Mouse (Mus musculus) heart, embryonic 10.5 days (tissue): ENCODE data around the gene Guca2b. TPM values are rescaled to one million over a fixed set of nuclear protein-coding genes. Genes with fewer than 3 reads are reported as not detected.
A peak's percentile ranks its signal among the peaks of the same experiment; 100 is the strongest.
"Not testable (repeated sequence)": the region's sequence is repeated elsewhere in the genome, so short reads cannot be mapped to it uniquely, and the experiment has no call there.

Experiments used
- DNase-seq: peaks from one replicate; pipeline ENCODE4 v3.0.0-alpha.2; 2017; ENCODE audit warnings: low spot score
- H3K27ac ChIP-seq: fragments of 300-500 bp; sonication (generic); 2 replicates; pipeline ENCODE4 v1.5.1; 2016; ENCODE audit warnings: mild to moderate bottlenecking
- H3K27me3 ChIP-seq: fragments of 300-500 bp; sonication (generic); 2 replicates; pipeline ENCODE4 v1.6.1; 2016; ENCODE audit warnings: mild to moderate bottlenecking; ENCODE audit not compliant: poor library complexity, insufficient read depth, severe bottlenecking
- H3K36me3 ChIP-seq: fragments of 300-500 bp; sonication (generic); 2 replicates; pipeline ENCODE4 v1.6.1; 2016; ENCODE audit warnings: mild to moderate bottlenecking, moderate library complexity
- H3K4me1 ChIP-seq: fragments of 300-500 bp; sonication (generic); 2 replicates; pipeline ENCODE4 v1.6.1; 2016; ENCODE audit warnings: mild to moderate bottlenecking
- H3K4me3 ChIP-seq: fragments of 300-500 bp; sonication (generic); 2 replicates; pipeline ENCODE4 v1.5.1; 2016; ENCODE audit warnings: mild to moderate bottlenecking, moderate library complexity
- H3K9me3 ChIP-seq: fragments of 300-500 bp; sonication (generic); 2 replicates; pipeline ENCODE4 v1.6.1; 2016; ENCODE audit warnings: mild to moderate bottlenecking, moderate library complexity
- WGBS: fragments of 180-500 bp; shearing (Covaris S2); methylation state at CpG from one replicate; pipeline ENCODE4 v1.1.7; 2016; 5-methylcytosine and 5-hydroxymethylcytosine counted together
- polyA plus RNA-seq: library from polyadenylated mRNA; unstranded; fragments of >200 nt; fragmentation: Nextera tagmentation; extraction: Ambion mirVana; gene quantifications from 2 replicates; pipeline ENCODE4 v1.2.1, GENCODE M21; 2016

Gene Guca2b
- polyA plus RNA-seq, 1 experiment from 2014 or later, result not detected

- Histone ChIP-seq H3K27me3 (no peaks in the 10 kb centered on the region), H3K4me1 (peaks cover 59% of the 10 kb centered on the region), H3K36me3 (no peaks in the 10 kb centered on the region), H3K9me3 (no peaks in the 10 kb centered on the region), H3K4me3 (no peak overlapping the region), H3K27ac (0 out of 2 replicates have a peak overlapping the region, but pooled peaks have one; percentile 65)
- DNase-seq, result peak; percentile 66
- 82% methylated on average over 6 of the region's 6 CpGs for WGBS
Measured at GRCm38 (mm10) chr4:119637946-119638345, 20.8 kb downstream of the Guca2b start.

GRCm38 (mm10) chr4:119637176-119637845, 21.4 kb downstream of the Guca2b start, which contains the start of gene Guca2a:
Guca2a (plus strand) TSS chr4:119637704.
- H3K4me1 ChIP-seq, result peaks cover 65% of the 10 kb centered on the region
- DNase-seq, result peak; percentile 75
- 67% methylated on average over 4 of the region's 4 CpGs for WGBS
- H3K36me3 ChIP-seq, result no peaks in the 10 kb centered on the region
- H3K27me3 ChIP-seq, result no peaks in the 10 kb centered on the region
- peak within 1 kb of the TSS; percentile 65 for H3K27ac ChIP-seq
- H3K9me3 ChIP-seq, result no peaks in the 10 kb centered on the region
- no peak within 1 kb of the TSS for H3K4me3 ChIP-seq

- Histone ChIP-seq H3K27ac (peak overlapping the region; percentile 65; the same call in 1 of the 2 replicates), H3K4me3 (no peak overlapping the region), H3K36me3 (no peaks in the 10 kb centered on the region), H3K9me3 (no peaks in the 10 kb centered on the region), H3K4me1 (peaks cover 71% of the 10 kb centered on the region), H3K27me3 (no peaks in the 10 kb centered on the region)
- WGBS, result 85% methylated on average over 7 of the region's 7 CpGs
- DNase-seq, result peak; percentile 57
Measured at GRCm38 (mm10) chr4:119636731-119637130, 22.0 kb downstream of the Guca2b start.

GRCm38 (mm10) chr4:119635686-119636085, 23.1 kb downstream of the Guca2b start:
- peak overlapping the region; percentile 65; the same call in 1 of the 2 replicates for H3K27ac ChIP-seq
- no peaks in the 10 kb centered on the region for H3K36me3 ChIP-seq
- peak; percentile 68 for DNase-seq
- peaks cover 81% of the 10 kb centered on the region for H3K4me1 ChIP-seq
- no peak overlapping the region for H3K4me3 ChIP-seq
- no peaks in the 10 kb centered on the region for H3K9me3 ChIP-seq
- H3K27me3 ChIP-seq, result no peaks in the 10 kb centered on the region
- whole genome bisulfite sequencing, result 70% methylated on average over 8 of the region's 8 CpGs

- peak overlapping the region; percentile 83; the same call in 1 of the 2 replicates for H3K27ac ChIP-seq
- WGBS, result 56% methylated on average over 6 of the region's 6 CpGs
- DNase-seq, result peak; percentile 71
- no peak overlapping the region for H3K4me3 ChIP-seq
- H3K27me3 ChIP-seq, result no peaks in the 10 kb centered on the region
- peaks cover 84% of the 10 kb centered on the region for H3K4me1 ChIP-seq
- peaks cover 2% of the 10 kb centered on the region; the same call in 1 of the 2 replicates for H3K36me3 ChIP-seq
- H3K9me3 ChIP-seq, result no peaks in the 10 kb centered on the region
Measured at GRCm38 (mm10) chr4:119634908-119635660, 23.7 kb downstream of the Guca2b start.

- H3K36me3 ChIP-seq, result peaks cover 13% of the 10 kb centered on the region
- no peaks in the 10 kb centered on the region for H3K9me3 ChIP-seq
- peak; percentile 65 for DNase-seq
- H3K4me3 ChIP-seq, result no peak overlapping the region
- no peaks in the 10 kb centered on the region for H3K27me3 ChIP-seq
- H3K4me1 ChIP-seq, result peaks cover 83% of the 10 kb centered on the region
- 86% methylated on average over 3 of the region's 3 CpGs for WGBS
- peak overlapping the region; percentile 83 for H3K27ac ChIP-seq
Measured at GRCm38 (mm10) chr4:119633948-119634347, 24.8 kb downstream of the Guca2b start.

GRCm38 (mm10) chr4:119633342-119633741, 25.4 kb downstream of the Guca2b start:
- DNase-seq, result peak; percentile 69
- no peaks in the 10 kb centered on the region for H3K9me3 ChIP-seq
- peaks cover 77% of the 10 kb centered on the region for H3K4me1 ChIP-seq
- no peaks in the 10 kb centered on the region for H3K27me3 ChIP-seq
- peak overlapping the region; percentile 83 for H3K27ac ChIP-seq
- H3K36me3 ChIP-seq, result peaks cover 14% of the 10 kb centered on the region
- H3K4me3 ChIP-seq, result no peak overlapping the region
- 63% methylated on average over 7 of the region's 7 CpGs for WGBS

GRCm38 (mm10) chr4:119632721-119633120, 26.0 kb downstream of the Guca2b start:
- Histone ChIP-seq H3K36me3 (peaks cover 14% of the 10 kb centered on the region), H3K4me1 (peaks cover 75% of the 10 kb centered on the region), H3K27me3 (no peaks in the 10 kb centered on the region), H3K27ac (peak overlapping the region; percentile 83), H3K9me3 (no peaks in the 10 kb centered on the region), H3K4me3 (no peak overlapping the region)
- DNase-seq, result no peak
- 28% methylated on average over 7 of the region's 7 CpGs for WGBS

- H3K36me3 ChIP-seq, result peaks cover 14% of the 10 kb centered on the region
- DNase-seq, result peak; percentile 88
- H3K9me3 ChIP-seq, result no peaks in the 10 kb centered on the region
- H3K4me1 ChIP-seq, result peaks cover 74% of the 10 kb centered on the region
- H3K27me3 ChIP-seq, result no peaks in the 10 kb centered on the region
- 35% methylated on average over 11 of the region's 11 CpGs for WGBS
- H3K27ac ChIP-seq, result peak overlapping the region; percentile 83
- no peak overlapping the region for H3K4me3 ChIP-seq
Measured at GRCm38 (mm10) chr4:119631115-119631919, 27.4 kb downstream of the Guca2b start.

GRCm38 (mm10) chr4:119628363-119628762, 30.4 kb downstream of the Guca2b start:
- Histone ChIP-seq H3K4me1 (peaks cover 52% of the 10 kb centered on the region), H3K36me3 (peaks cover 31% of the 10 kb centered on the region)
- H3K27me3 ChIP-seq, H3K4me3 ChIP-seq, DNase-seq, H3K9me3 ChIP-seq, H3K27ac ChIP-seq: not testable (repeated sequence)
- 76% methylated on average over 4 of the region's 4 CpGs for WGBS

GRCm38 (mm10) chr4:119627317-119627716, 31.4 kb downstream of the Guca2b start:
- no peaks in the 10 kb centered on the region for H3K27me3 ChIP-seq
- H3K27ac ChIP-seq, result no peak overlapping the region
- H3K9me3 ChIP-seq, result no peaks in the 10 kb centered on the region
- peaks cover 41% of the 10 kb centered on the region for H3K4me1 ChIP-seq
- H3K4me3 ChIP-seq, result no peak overlapping the region
- H3K36me3 ChIP-seq, result peaks cover 41% of the 10 kb centered on the region
- no peak for DNase-seq
- WGBS, result 53% methylated on average over 4 of the region's 4 CpGs

GRCm38 (mm10) chr4:119626876-119627275, 31.9 kb downstream of the Guca2b start:
- H3K36me3 ChIP-seq, result peaks cover 46% of the 10 kb centered on the region
- no peaks in the 10 kb centered on the region for H3K27me3 ChIP-seq
- no peak for DNase-seq
- no peak overlapping the region for H3K4me3 ChIP-seq
- no peaks in the 10 kb centered on the region for H3K9me3 ChIP-seq
- peaks cover 37% of the 10 kb centered on the region for H3K4me1 ChIP-seq
- WGBS, result 48% methylated on average over 3 of the region's 3 CpGs
- no peak overlapping the region for H3K27ac ChIP-seq
